Mouse (Mus musculus) limb, embryonic 14.5 days (tissue): ENCODE results near the gene Abcc12. TPM values are rescaled to one million over a fixed set of nuclear protein-coding genes. Genes with fewer than 3 reads are reported as not detected.

Experiments
- ATAC-seq: fragments of 200-750 bp; cut with Nextera tagmentation; 2 replicates; pipeline ENCODE4 v1.8.0; 2017; ENCODE audit warnings: low read depth, moderate number of reproducible peaks, moderate TSS enrichment; ENCODE audit not compliant: low FRiP score
- DNase-seq: peaks from one replicate; pipeline ENCODE4 v3.0.0-alpha.2; 2015; ENCODE audit warnings: low spot score
- H3K27ac ChIP-seq: fragments of 300-500 bp; sonication (generic); replicated peaks from 2 replicates; pipeline ENCODE4 v1.5.1; 2014; ENCODE audit warnings: low read depth, mild to moderate bottlenecking, low read length, moderate library complexity, mixed read lengths
- H3K27me3 ChIP-seq: fragments of 300-500 bp; sonication (generic); 2 replicates; pipeline ENCODE4 v1.6.1; 2014; ENCODE audit warnings: low read length, mixed read lengths; ENCODE audit not compliant: control insufficient read depth, insufficient read depth
- H3K36me3 ChIP-seq: fragments of 300-500 bp; sonication (generic); 2 replicates; pipeline ENCODE4 v1.6.1; 2014; ENCODE audit warnings: mild to moderate bottlenecking, low read length, moderate library complexity, mixed read lengths; ENCODE audit not compliant: control insufficient read depth, insufficient read depth
- H3K4me1 ChIP-seq: fragments of 300-500 bp; sonication (generic); 2 replicates; pipeline ENCODE4 v1.6.1; 2014; ENCODE audit warnings: antibody characterized with exemption, low read length, mixed read lengths; ENCODE audit not compliant: control insufficient read depth, insufficient read depth
- H3K4me2 ChIP-seq: fragments of 300-500 bp; sonication (generic); replicated peaks from 2 replicates; pipeline ENCODE4 v1.6.1; 2014; ENCODE audit warnings: low read depth, mild to moderate bottlenecking, low read length, moderate library complexity; ENCODE audit not compliant: severe bottlenecking
- H3K4me3 ChIP-seq: fragments of 300-500 bp; sonication (generic); replicated peaks from 2 replicates; pipeline ENCODE4 v1.5.1; 2014; ENCODE audit warnings: low read length
- H3K9ac ChIP-seq: fragments of 300-500 bp; sonication (generic); 2 replicates; pipeline ENCODE4 v1.6.1; 2014; ENCODE audit warnings: mild to moderate bottlenecking, low read depth, low read length, moderate library complexity; ENCODE audit not compliant: severe bottlenecking
- H3K9me3 ChIP-seq: fragments of 300-500 bp; sonication (generic); 2 replicates; pipeline ENCODE4 v1.6.1; 2016; ENCODE audit warnings: low read length; ENCODE audit not compliant: control insufficient read depth
- POLR2A ChIP-seq: fragments of 200-500 bp; IDR thresholded peaks from 2 replicates; pipeline ENCODE4 v1.8.0; 2012; ENCODE audit warnings: inconsistent platforms, mild to moderate bottlenecking, moderate library complexity, borderline replicate concordance; ENCODE audit not compliant: insufficient read depth, insufficient read length; ENCODE audit errors: extremely low read depth
- WGBS: fragments of 180-500 bp; shearing (Covaris S2); extraction: QIAGEN DNeasy Blood & Tissue Kit; methylation state at CpG from one replicate; pipeline ENCODE4 v1.1.7; 2014; 5-methylcytosine and 5-hydroxymethylcytosine counted together
- polyA plus RNA-seq, 2 experiments: library from polyadenylated mRNA; depleted of rRNA in 1 of 2; stranded (reverse) in 1 of 2; unstranded in 1 of 2; fragments of >200 nt; fragmentation: Nextera tagmentation in 1 of 2; extraction: Ambion mirVana in 1 of 2; gene quantifications; 2 replicates each; pipeline versions ENCODE4 v1.2.1 to v1.2.3; 2012 to 2014

Abcc12 gene
- polyA plus RNA-seq, 2 experiments: 0.12 to 0.78 TPM

GRCm38 (mm10) chr8:86588338-86588737, 7.9 kb upstream of the Abcc12 start:
- 89% methylated on average over 5 of the region's 5 CpGs for WGBS
- ATAC-seq (no peak), DNase-seq (no peak)
- TF ChIP-seq POLR2A: no peak
- H3K4me2 ChIP-seq: no peak overlapping the region
- H3K9ac ChIP-seq: no peak overlapping the region
- no peaks in the 10 kb centered on the region for H3K27me3 ChIP-seq
- no peaks in the 10 kb centered on the region for H3K36me3 ChIP-seq
- H3K4me1 ChIP-seq: no peaks in the 10 kb centered on the region
- H3K9me3 ChIP-seq: no peaks in the 10 kb centered on the region
- H3K27ac ChIP-seq: no peak overlapping the region
- H3K4me3 ChIP-seq: no peak overlapping the region

GRCm38 (mm10) chr8:86586642-86587041, 6.2 kb upstream of the Abcc12 start:
- no peak for TF ChIP-seq POLR2A
- no peaks in the 10 kb centered on the region for H3K27me3 ChIP-seq
- H3K9me3 ChIP-seq: no peaks in the 10 kb centered on the region
- ATAC-seq: no peak
- no peaks in the 10 kb centered on the region for H3K36me3 ChIP-seq
- H3K4me3 ChIP-seq: no peak overlapping the region
- no peaks in the 10 kb centered on the region for H3K4me1 ChIP-seq
- no peak overlapping the region for H3K4me2 ChIP-seq
- H3K27ac ChIP-seq: no peak overlapping the region
- no peak overlapping the region for H3K9ac ChIP-seq
- 39% methylated on average over 6 of the region's 6 CpGs for WGBS
- DNase-seq: no peak

GRCm38 (mm10) chr8:86586058-86586457, 5.6 kb upstream of the Abcc12 start:
- no peak for ATAC-seq

GRCm38 (mm10) chr8:86585532-86585931, 5.0 kb upstream of the Abcc12 start:
- no peaks in the 10 kb centered on the region for H3K36me3 ChIP-seq
- DNase-seq: peak; percentile 86
- no peak overlapping the region for H3K27ac ChIP-seq
- no peaks in the 10 kb centered on the region for H3K9me3 ChIP-seq
- TF ChIP-seq POLR2A: no peak
- H3K27me3 ChIP-seq: no peaks in the 10 kb centered on the region
- WGBS: 2% methylated on average over 16 of the region's 16 CpGs
- peak overlapping the region; percentile 34 for H3K4me3 ChIP-seq
- no peaks in the 10 kb centered on the region for H3K4me1 ChIP-seq
- H3K4me2 ChIP-seq: peak overlapping the region; percentile 58
- ATAC-seq: peak; percentile 45; the same call in 1 of the 2 replicates
- H3K9ac ChIP-seq: no peak overlapping the region

More at GRCm38 (mm10) chr8:86586058-86586457, 5.6 kb upstream of the Abcc12 start:
- no peaks in the 10 kb centered on the region for H3K36me3 ChIP-seq
- H3K9ac ChIP-seq: no peak overlapping the region
- no peak overlapping the region for H3K27ac ChIP-seq
- H3K4me1 ChIP-seq: no peaks in the 10 kb centered on the region
- no peak overlapping the region for H3K4me3 ChIP-seq
- H3K9me3 ChIP-seq: no peaks in the 10 kb centered on the region
- H3K4me2 ChIP-seq: no peak overlapping the region
- DNase-seq: no peak
- no peak for TF ChIP-seq POLR2A
- 39% methylated on average over 5 of the region's 5 CpGs for WGBS
- H3K27me3 ChIP-seq: no peaks in the 10 kb centered on the region

GRCm38 (mm10) chr8:86585118-86585517, 4.6 kb upstream of the Abcc12 start:
- Histone ChIP-seq H3K9me3 (no peaks in the 10 kb centered on the region), H3K27me3 (no peaks in the 10 kb centered on the region), H3K4me2 (peak overlapping the region; percentile 58), H3K9ac (no peak overlapping the region), H3K36me3 (no peaks in the 10 kb centered on the region), H3K4me1 (no peaks in the 10 kb centered on the region), H3K27ac (no peak overlapping the region), H3K4me3 (peak overlapping the region; percentile 34)
- WGBS: 6% methylated on average over 11 of the region's 11 CpGs
- peak; percentile 65 for ATAC-seq
- TF ChIP-seq POLR2A: no peak
- peak; percentile 90 for DNase-seq

- no peak overlapping the region for H3K27ac ChIP-seq
- H3K4me1 ChIP-seq: peaks cover 8% of the 10 kb centered on the region; the same call in 1 of the 2 replicates
- no peaks in the 10 kb centered on the region for H3K9me3 ChIP-seq
- H3K9ac ChIP-seq: no peak overlapping the region
- ATAC-seq (no peak), DNase-seq (no peak)
- no peaks in the 10 kb centered on the region for H3K27me3 ChIP-seq
- no peak overlapping the region for H3K4me2 ChIP-seq
- H3K4me3 ChIP-seq: no peak overlapping the region
- TF ChIP-seq POLR2A: no peak
- H3K36me3 ChIP-seq: no peaks in the 10 kb centered on the region
- 68% methylated on average over 4 of the region's 4 CpGs for WGBS
These were observed 1.4 kb upstream of the Abcc12 start for GRCm38 (mm10) chr8:86581921-86582331.
